Mouse (Mus musculus): ENCODE measurements around the gene Siah3.

GRCm38 (mm10) chr14:75516917-75517595, 61.3 kb downstream of the Siah3 start:
- TF ChIP-seq GATA1 (IDR thresholded peaks at IDR 0.05; ENCODE audit: borderline replicate concordance, low read length) (no peak), FLI1 (IDR thresholded peaks at IDR 0.05; ENCODE audit: low read length) (no peak)
